Mouse (Mus musculus) midbrain, embryonic 13.5 days (tissue): Measurements from ENCODE around the gene Mid2. TPM values are rescaled to one million over a fixed set of nuclear protein-coding genes. Genes with fewer than 3 reads are reported as not detected.

Source experiments
- ATAC-seq: fragments of 200-750 bp; cut with Nextera tagmentation; 2 replicates; pipeline ENCODE4 v1.8.0; 2017; ENCODE audit warnings: mild to moderate bottlenecking, moderate TSS enrichment, moderate library complexity
- H3K27ac ChIP-seq: fragments of 300-500 bp; sonication (generic); 2 replicates; pipeline ENCODE4 v1.5.1; 2015; ENCODE audit warnings: inconsistent platforms, mild to moderate bottlenecking, moderate library complexity
- H3K27me3 ChIP-seq: fragments of 300-500 bp; sonication (generic); 2 replicates; pipeline ENCODE4 v1.6.1; 2015; ENCODE audit warnings: mild to moderate bottlenecking, inconsistent platforms
- H3K36me3 ChIP-seq: fragments of 300-500 bp; sonication (generic); 2 replicates; pipeline ENCODE4 v1.6.1; 2015; ENCODE audit warnings: mild to moderate bottlenecking, inconsistent platforms
- H3K4me1 ChIP-seq: fragments of 300-500 bp; sonication (generic); replicated peaks from 2 replicates; pipeline ENCODE4 v1.6.1; 2015; ENCODE audit warnings: inconsistent platforms
- H3K4me2 ChIP-seq: fragments of 300-500 bp; sonication (generic); replicated peaks from 2 replicates; pipeline ENCODE4 v1.6.1; 2015; ENCODE audit warnings: moderate library complexity, mild to moderate bottlenecking, inconsistent platforms
- H3K4me3 ChIP-seq: fragments of 300-500 bp; sonication (generic); replicated peaks from 2 replicates; pipeline ENCODE4 v1.5.1; 2015; ENCODE audit warnings: mild to moderate bottlenecking, inconsistent platforms
- H3K9ac ChIP-seq: fragments of 300-500 bp; sonication (generic); replicated peaks from 2 replicates; pipeline ENCODE4 v1.6.1; 2015; ENCODE audit warnings: mild to moderate bottlenecking, inconsistent platforms
- H3K9me3 ChIP-seq: fragments of 300-500 bp; sonication (generic); 2 replicates; pipeline ENCODE4 v1.6.1; 2016; ENCODE audit warnings: mild to moderate bottlenecking, inconsistent platforms
- WGBS: fragments of 180-500 bp; shearing (Covaris S2); methylation state at CpG from one replicate; pipeline ENCODE4 v1.1.7; 2015; 5-methylcytosine and 5-hydroxymethylcytosine counted together
- polyA plus RNA-seq: library from polyadenylated mRNA; unstranded; fragments of >200 nt; fragmentation: Nextera tagmentation; extraction: Ambion mirVana; gene quantifications from 2 replicates; pipeline ENCODE4 v1.2.1, GENCODE M21; 2015

Gene Mid2
- polyA plus RNA-seq, 1 experiment from 2014 or later = 3.9 TPM

DNA sequence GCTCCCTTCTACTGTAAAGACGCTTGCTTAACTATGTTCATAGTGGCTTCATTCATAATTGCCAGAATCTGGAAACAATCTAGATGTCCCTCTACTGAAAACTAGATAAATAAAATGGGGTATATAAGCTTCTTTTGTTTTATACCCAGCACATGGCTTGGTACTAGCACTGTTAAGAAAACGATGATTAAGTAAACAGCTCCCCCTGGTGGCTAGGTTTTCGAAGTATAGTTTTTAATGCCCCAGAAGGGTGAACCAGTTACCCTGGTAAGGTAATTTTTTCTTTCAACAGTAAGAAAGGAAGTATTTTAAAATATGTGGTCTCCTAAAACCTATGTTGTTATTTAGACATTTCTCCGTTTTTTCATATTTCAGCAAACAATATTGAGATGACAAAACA lies 58.0 kb downstream of the Mid2 start:
- Histone ChIP-seq H3K4me2 (no peak overlapping the region), H3K4me3 (no peak overlapping the region), H3K27ac (no peak overlapping the region), H3K36me3 (no peaks in the 10 kb centered on the region), H3K4me1 (no peaks in the 10 kb centered on the region), H3K9ac (no peak overlapping the region), H3K9me3 (no peaks in the 10 kb centered on the region), H3K27me3 (peaks cover 42% of the 10 kb centered on the region)
- WGBS = 40% methylated on average over 4 of the region's 4 CpGs
- ATAC-seq = no peak

- no peak overlapping the region for H3K4me2 ChIP-seq
- no peak overlapping the region for H3K4me3 ChIP-seq
- no peak overlapping the region for H3K27ac ChIP-seq
- H3K9ac ChIP-seq = no peak overlapping the region
- peaks cover 37% of the 10 kb centered on the region; the same call in 1 of the 2 replicates for H3K27me3 ChIP-seq
- no peaks in the 10 kb centered on the region for H3K9me3 ChIP-seq
- no peaks in the 10 kb centered on the region for H3K4me1 ChIP-seq
- H3K36me3 ChIP-seq = no peaks in the 10 kb centered on the region
- no peak for ATAC-seq
Measured at GRCm38 (mm10) chrX:140738986-140739385, 74.6 kb downstream of the Mid2 start.

- H3K27ac ChIP-seq = no peak overlapping the region
- no peaks in the 10 kb centered on the region for H3K4me1 ChIP-seq
- H3K36me3 ChIP-seq = no peaks in the 10 kb centered on the region
- no peak overlapping the region for H3K4me3 ChIP-seq
- ATAC-seq = no peak
- no peak overlapping the region for H3K9ac ChIP-seq
- H3K27me3 ChIP-seq = peaks cover 37% of the 10 kb centered on the region; the same call in 1 of the 2 replicates
- H3K4me2 ChIP-seq = no peak overlapping the region
- WGBS = 53% methylated on average over 5 of the region's 5 CpGs
- no peaks in the 10 kb centered on the region for H3K9me3 ChIP-seq
Measured at GRCm38 (mm10) chrX:140743213-140743612, 78.8 kb downstream of the Mid2 start.

- WGBS = 71% methylated on average over 1 of the region's 1 CpGs
- Histone ChIP-seq H3K4me1 (no peaks in the 10 kb centered on the region), H3K27me3 (peaks cover 25% of the 10 kb centered on the region), H3K4me2 (no peak overlapping the region), H3K27ac (no peak overlapping the region), H3K4me3 (no peak overlapping the region), H3K36me3 (no peaks in the 10 kb centered on the region), H3K9ac (no peak overlapping the region), H3K9me3 (no peaks in the 10 kb centered on the region)
- ATAC-seq = no peak
Measured at GRCm38 (mm10) chrX:140769794-140770193, 105.4 kb downstream of the Mid2 start.

GRCm38 (mm10) chrX:140805340-140805739 lies 140.9 kb downstream of the Mid2 start:
- no peaks in the 10 kb centered on the region for H3K36me3 ChIP-seq
- no peak for ATAC-seq

DNA sequence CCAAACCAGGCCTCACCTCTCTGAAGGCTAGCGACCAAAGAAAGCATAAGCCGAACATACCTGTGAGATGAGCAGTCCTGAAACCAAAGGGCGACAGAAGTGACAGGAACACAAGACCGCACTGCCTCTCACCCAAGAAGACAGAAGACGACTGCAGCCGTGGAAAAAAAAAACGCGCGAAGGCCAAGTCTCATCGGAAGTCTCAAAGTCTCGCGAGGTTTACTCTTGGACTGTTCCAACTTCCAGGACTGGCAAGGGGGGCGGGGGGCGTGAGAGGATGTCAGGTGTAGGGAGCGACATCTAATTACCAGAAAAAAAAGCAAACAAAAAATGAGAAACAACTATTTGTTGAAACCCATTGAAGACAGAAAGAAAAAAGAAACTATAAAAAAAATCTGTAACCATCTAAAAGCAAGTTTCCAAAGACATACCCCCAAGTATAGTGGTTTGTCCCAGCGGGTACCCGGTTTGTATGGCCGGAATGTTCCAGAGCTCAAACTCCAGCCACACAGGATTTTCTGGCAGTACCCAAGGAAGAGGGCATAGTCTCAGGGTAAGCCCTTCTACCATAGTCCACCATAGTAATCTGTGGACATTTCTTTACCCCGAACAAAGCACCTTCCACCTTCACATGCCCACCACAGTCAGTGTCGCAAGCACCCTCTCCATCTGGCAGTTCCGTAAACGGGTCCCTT lies 149.1 kb downstream of the Mid2 start, which contains the start of gene Tex13b:
Gene Tex13b, minus strand, starts transcription at position 122 of the 695 bp plus-strand sequence.
- Histone ChIP-seq H3K27me3 (peaks cover 13% of the 10 kb centered on the region; the same call in 1 of the 2 replicates), H3K9me3 (no peaks in the 10 kb centered on the region), H3K27ac (no peak within 1 kb of the TSS), H3K4me2 (no peak within 1 kb of the TSS), H3K4me3 (no peak within 1 kb of the TSS), H3K9ac (no peak within 1 kb of the TSS), H3K36me3 (no peaks in the 10 kb centered on the region), H3K4me1 (no peaks in the 10 kb centered on the region)
- 92% methylated on average over 22 of the region's 22 CpGs for WGBS
- no peak for ATAC-seq

More at GRCm38 (mm10) chrX:140805340-140805739, 140.9 kb downstream of the Mid2 start:
- Histone ChIP-seq H3K9ac (no peak overlapping the region), H3K9me3 (no peaks in the 10 kb centered on the region), H3K4me2 (no peak overlapping the region), H3K4me1 (no peaks in the 10 kb centered on the region), H3K27ac (no peak overlapping the region), H3K4me3 (no peak overlapping the region), H3K27me3 (peaks cover 25% of the 10 kb centered on the region; the same call in 1 of the 2 replicates)
- WGBS = 88% methylated on average over 2 of the region's 2 CpGs

Other genes starting within 250 kb of the Mid2 start
- 64.2 and 66.4 TPM in 2 replicates for gene Prps1, start 208.0 kb upstream of the Mid2 start, polyA plus RNA-seq
- gene Tsc22d3, start 63.9 kb upstream of the Mid2 start, polyA plus RNA-seq = 132 and 134 TPM in 2 replicates
- not detected in 2 replicates for gene Tex13b, start 148.8 kb downstream of the Mid2 start, polyA plus RNA-seq
- gene Vsig1, start 243.0 kb downstream of the Mid2 start, polyA plus RNA-seq = not detected in 2 replicates